Mouse (Mus musculus) limb, embryonic 11.5 days (tissue): ENCODE data around the gene Dnal4. TPM values are rescaled to one million over a fixed set of nuclear protein-coding genes. Genes with fewer than 3 reads are reported as not detected.

Experiments
- ATAC-seq: fragments of 200-750 bp; cut with Nextera tagmentation; 2 replicates; pipeline ENCODE4 v1.8.0; 2017; ENCODE audit warnings: low read depth; ENCODE audit not compliant: insufficient number of reproducible peaks, low FRiP score, low TSS enrichment
- DNase-seq: peaks from one replicate; pipeline ENCODE4 v3.0.0-alpha.2; 2015; ENCODE audit warnings: low spot score
- H3K27ac ChIP-seq: fragments of 300-500 bp; sonication (generic); replicated peaks from 2 replicates; pipeline ENCODE4 v1.5.1; 2014; ENCODE audit warnings: low read depth, mild to moderate bottlenecking, low read length
- H3K27me3 ChIP-seq: fragments of 300-500 bp; sonication (generic); 2 replicates; pipeline ENCODE4 v1.6.1; 2014; ENCODE audit warnings: mild to moderate bottlenecking, low read length, mixed read lengths; ENCODE audit not compliant: control insufficient read depth, insufficient read depth
- H3K36me3 ChIP-seq: fragments of 300-500 bp; sonication (generic); 2 replicates; pipeline ENCODE4 v1.6.1; 2014; ENCODE audit warnings: mild to moderate bottlenecking, low read length, moderate library complexity, mixed read lengths; ENCODE audit not compliant: control insufficient read depth, insufficient read depth
- H3K4me1 ChIP-seq: fragments of 300-500 bp; sonication (generic); 2 replicates; pipeline ENCODE4 v1.6.1; 2014; ENCODE audit warnings: low read length, mixed read lengths; ENCODE audit not compliant: control insufficient read depth, insufficient read depth
- H3K4me2 ChIP-seq: fragments of 300-500 bp; sonication (generic); 2 replicates; pipeline ENCODE4 v1.6.1; 2014; ENCODE audit warnings: low read depth, mild to moderate bottlenecking, moderate library complexity; ENCODE audit not compliant: severe bottlenecking
- H3K4me3 ChIP-seq: fragments of 300-500 bp; sonication (generic); 2 replicates; pipeline ENCODE4 v1.5.1; 2014; ENCODE audit warnings: low read depth, low read length
- H3K9ac ChIP-seq: fragments of 300-500 bp; sonication (generic); 2 replicates; pipeline ENCODE4 v1.6.1; 2014; ENCODE audit warnings: mild to moderate bottlenecking, low read length
- H3K9me3 ChIP-seq: fragments of 300-500 bp; sonication (generic); 2 replicates; pipeline ENCODE4 v1.6.1; 2016; ENCODE audit warnings: low read length; ENCODE audit not compliant: control insufficient read depth
- WGBS: fragments of 180-500 bp; shearing (Covaris S2); extraction: QIAGEN DNeasy Blood & Tissue Kit; methylation state at CpG from one replicate; pipeline ENCODE4 v1.1.7; 2014; 5-methylcytosine and 5-hydroxymethylcytosine counted together
- polyA plus RNA-seq: library from polyadenylated mRNA; unstranded; fragments of >200 nt; fragmentation: Nextera tagmentation; extraction: Ambion mirVana; gene quantifications from 2 replicates; pipeline ENCODE4 v1.2.1, GENCODE M21; 2014

The Dnal4 gene
- polyA plus RNA-seq, 1 experiment from 2014 or later = 62.1 TPM

- no peaks in the 10 kb centered on the region for H3K27me3 ChIP-seq
- H3K4me2 ChIP-seq = no peak overlapping the region
- no peak overlapping the region for H3K27ac ChIP-seq
- H3K4me1 ChIP-seq = peaks cover 5% of the 10 kb centered on the region; the same call in 1 of the 2 replicates
- no peak overlapping the region for H3K4me3 ChIP-seq
- H3K9ac ChIP-seq = no peak overlapping the region
- DNase-seq (no peak), ATAC-seq (no peak)
- WGBS = 63% methylated on average over 7 of the region's 7 CpGs
- H3K9me3 ChIP-seq = no peaks in the 10 kb centered on the region
- H3K36me3 ChIP-seq = no peaks in the 10 kb centered on the region
Measured at GRCm38 (mm10) chr15:79775662-79776061, 2.0 kb downstream of the Dnal4 start.

GRCm38 (mm10) chr15:79774117-79775027 is 3.3 kb downstream of the Dnal4 start:
- DNase-seq (peak; percentile 92), ATAC-seq (peak; percentile 95)
- H3K9ac ChIP-seq = peak overlapping the region; percentile 76
- WGBS = under 1% methylated on average over 50 of the region's 50 CpGs
- H3K4me3 ChIP-seq = peak overlapping the region; percentile 68
- no peaks in the 10 kb centered on the region for H3K9me3 ChIP-seq
- H3K27me3 ChIP-seq = no peaks in the 10 kb centered on the region
- peaks cover 5% of the 10 kb centered on the region; the same call in 1 of the 2 replicates for H3K4me1 ChIP-seq
- H3K27ac ChIP-seq = no peak overlapping the region
- peak overlapping the region; percentile 57 for H3K4me2 ChIP-seq
- no peaks in the 10 kb centered on the region for H3K36me3 ChIP-seq

GRCm38 (mm10) chr15:79770629-79771240 is 6.9 kb downstream of the Dnal4 start:
- no peak overlapping the region for H3K4me2 ChIP-seq
- no peak overlapping the region for H3K27ac ChIP-seq
- ATAC-seq = no peak
- no peak overlapping the region for H3K4me3 ChIP-seq
- no peaks in the 10 kb centered on the region for H3K9me3 ChIP-seq
- no peak overlapping the region for H3K9ac ChIP-seq
- no peak for DNase-seq
- H3K27me3 ChIP-seq = no peaks in the 10 kb centered on the region
- 79% methylated on average over 21 of the region's 21 CpGs for WGBS
- no peaks in the 10 kb centered on the region for H3K36me3 ChIP-seq
- H3K4me1 ChIP-seq = peaks cover 5% of the 10 kb centered on the region; the same call in 1 of the 2 replicates

- Histone ChIP-seq H3K36me3 (no peaks in the 10 kb centered on the region), H3K4me3 (no peak overlapping the region), H3K4me2 (no peak overlapping the region), H3K4me1 (no peaks in the 10 kb centered on the region), H3K27me3 (no peaks in the 10 kb centered on the region), H3K27ac (no peak overlapping the region), H3K9me3 (no peaks in the 10 kb centered on the region), H3K9ac (0 out of 2 replicates have a peak overlapping the region, but pooled peaks have one; percentile 7)
- ATAC-seq = no peak
- WGBS = 71% methylated on average over 6 of the region's 6 CpGs
- no peak for DNase-seq
Measured at GRCm38 (mm10) chr15:79768302-79768701, 9.3 kb downstream of the Dnal4 start.

- Histone ChIP-seq H3K27ac (no peak overlapping the region), H3K4me1 (no peaks in the 10 kb centered on the region), H3K27me3 (no peaks in the 10 kb centered on the region), H3K36me3 (no peaks in the 10 kb centered on the region), H3K9me3 (no peaks in the 10 kb centered on the region), H3K4me3 (no peak overlapping the region), H3K9ac (no peak overlapping the region), H3K4me2 (no peak overlapping the region)
- DNase-seq (no peak), ATAC-seq (no peak)
- 90% methylated on average over 16 of the region's 16 CpGs for WGBS
Measured at GRCm38 (mm10) chr15:79767327-79767961, 10.2 kb downstream of the Dnal4 start.

GRCm38 (mm10) chr15:79766586-79767071 is 11.0 kb downstream of the Dnal4 start:
- Histone ChIP-seq H3K27ac (no peak overlapping the region), H3K36me3 (no peaks in the 10 kb centered on the region; the same call in 1 of the 2 replicates), H3K4me1 (no peaks in the 10 kb centered on the region), H3K9me3 (no peaks in the 10 kb centered on the region), H3K9ac (no peak overlapping the region), H3K4me2 (no peak overlapping the region), H3K27me3 (no peaks in the 10 kb centered on the region), H3K4me3 (no peak overlapping the region)
- DNase-seq (no peak), ATAC-seq (no peak)
- 88% methylated on average over 10 of the region's 10 CpGs for whole genome bisulfite sequencing

- H3K4me3 ChIP-seq = no peak overlapping the region
- WGBS = 45% methylated on average over 10 of the region's 10 CpGs
- no peaks in the 10 kb centered on the region for H3K4me1 ChIP-seq
- H3K9ac ChIP-seq = no peak overlapping the region
- no peak overlapping the region for H3K27ac ChIP-seq
- H3K36me3 ChIP-seq = no peaks in the 10 kb centered on the region; the same call in 1 of the 2 replicates
- DNase-seq (no peak), ATAC-seq (no peak)
- no peaks in the 10 kb centered on the region for H3K9me3 ChIP-seq
- H3K27me3 ChIP-seq = no peaks in the 10 kb centered on the region
- no peak overlapping the region for H3K4me2 ChIP-seq
Measured at GRCm38 (mm10) chr15:79766168-79766567, 11.5 kb downstream of the Dnal4 start.

- ATAC-seq (no peak), DNase-seq (no peak)
- no peaks in the 10 kb centered on the region; the same call in 1 of the 2 replicates for H3K36me3 ChIP-seq
- no peak overlapping the region for H3K4me3 ChIP-seq
- 81% methylated on average over 2 of the region's 2 CpGs for WGBS
- H3K9ac ChIP-seq = no peak overlapping the region
- no peaks in the 10 kb centered on the region for H3K27me3 ChIP-seq
- H3K4me2 ChIP-seq = no peak overlapping the region
- H3K4me1 ChIP-seq = no peaks in the 10 kb centered on the region
- no peak overlapping the region for H3K27ac ChIP-seq
- no peaks in the 10 kb centered on the region for H3K9me3 ChIP-seq
Measured at GRCm38 (mm10) chr15:79765361-79765760, 12.3 kb downstream of the Dnal4 start.
